Mouse (Mus musculus) heart, adult 2 months (tissue): ENCODE data around the gene Cdkn2d.

Source experiments
- CTCF ChIP-seq: fragments of 200-600 bp; IDR thresholded peaks from 2 replicates; pipeline ENCODE4 v1.8.1; 2022; ENCODE audit warnings: antibody characterized with exemption, mild to moderate bottlenecking, moderate library complexity
- POLR2A ChIP-seq: fragments of 200-500 bp; IDR thresholded peaks from 2 replicates; pipeline ENCODE4 v1.6.1; 2011; ENCODE audit warnings: mild to moderate bottlenecking, low read depth, low read length, control low read depth; ENCODE audit not compliant: insufficient read depth

GRCm38 (mm10) chr9:21299014-21299413, 7.8 kb upstream of the Cdkn2d start:
- TF ChIP-seq CTCF = no peak
- no peak for TF ChIP-seq POLR2A
